Mouse (Mus musculus): ENCODE results near the gene Ptprg.

The Ptprg gene

DNA sequence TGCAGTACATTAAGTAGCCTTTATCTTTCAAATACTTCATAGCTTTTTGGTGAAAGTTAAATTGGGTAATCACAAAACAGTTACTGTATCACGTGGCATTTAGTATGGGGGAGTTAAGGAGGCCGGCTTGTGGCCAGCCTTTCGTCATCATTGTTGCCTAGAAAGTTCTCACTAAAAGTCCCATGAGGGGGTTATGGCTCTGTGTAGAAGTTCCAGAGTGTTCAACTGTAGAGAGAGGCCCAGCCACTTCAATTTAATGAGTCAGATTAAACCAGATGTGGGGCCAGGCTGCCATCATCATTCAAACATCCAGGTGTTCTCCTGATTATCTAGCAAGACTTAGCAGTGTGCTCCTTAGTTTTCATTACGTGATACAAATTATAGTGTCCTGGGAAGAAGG lies 613.9 kb downstream of the Ptprg start:
- no peak for DNase-seq

DNA sequence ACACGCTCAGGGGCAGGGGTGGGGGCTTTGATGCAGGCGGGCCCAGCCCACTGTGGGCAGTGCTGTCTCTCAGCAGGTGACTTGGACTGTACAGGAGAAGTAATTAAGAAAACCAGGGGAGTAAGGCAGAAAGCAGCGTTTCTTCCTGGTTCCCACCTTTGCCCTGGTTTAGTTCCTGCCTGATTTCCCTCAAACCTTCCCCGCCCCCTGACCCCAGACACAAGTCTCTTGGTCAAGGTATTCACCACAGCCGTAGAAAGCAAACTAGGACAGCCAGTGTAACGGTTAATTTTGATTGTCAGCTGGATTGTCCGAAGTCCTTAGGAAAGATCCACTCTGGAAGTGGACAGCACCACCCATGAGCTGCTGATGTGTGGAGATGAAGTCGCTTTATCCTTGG lies 614.3 kb downstream of the Ptprg start:
- no peak for DNase-seq

DNA sequence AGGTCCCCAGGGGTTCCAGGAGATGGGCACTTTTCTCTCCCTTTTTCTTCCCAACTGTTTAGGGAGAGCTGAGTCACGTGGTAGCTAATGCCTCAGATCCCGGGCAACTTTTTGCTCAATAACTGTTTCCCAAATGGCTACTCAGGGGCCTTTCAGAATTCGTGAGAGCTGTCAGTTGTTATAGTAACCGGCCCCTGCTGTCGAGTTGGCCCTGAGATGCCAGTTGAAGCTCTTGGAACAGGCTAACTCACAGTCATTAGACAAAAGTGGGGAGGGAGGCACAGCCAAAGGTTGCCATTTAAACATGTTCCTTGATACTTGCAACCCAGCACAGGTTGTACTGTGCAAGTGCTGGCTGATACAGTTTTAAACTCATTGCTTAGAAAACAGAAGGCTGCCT lies 624.1 kb downstream of the Ptprg start:
- no peak for DNase-seq

DNA sequence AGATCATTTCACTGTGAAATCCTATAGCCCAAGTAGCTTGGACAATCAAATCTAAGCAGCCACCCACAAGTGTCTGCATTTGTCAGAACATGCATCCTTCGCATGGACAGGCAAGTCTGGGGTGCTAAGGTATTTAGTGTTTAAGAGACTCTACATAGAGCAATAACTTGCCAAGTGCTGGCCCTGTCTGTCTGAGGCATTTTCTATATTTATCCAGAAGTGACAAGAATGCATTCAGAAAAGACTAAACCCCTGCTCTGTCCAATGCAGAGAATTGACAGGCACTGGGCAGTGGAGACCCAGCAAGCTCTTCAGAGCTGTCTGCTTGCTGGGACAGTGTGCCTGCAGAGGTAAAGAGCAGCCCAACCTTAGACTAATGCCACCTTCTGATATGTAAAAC lies 625.3 kb downstream of the Ptprg start:
- DNase-seq = no peak

DNA sequence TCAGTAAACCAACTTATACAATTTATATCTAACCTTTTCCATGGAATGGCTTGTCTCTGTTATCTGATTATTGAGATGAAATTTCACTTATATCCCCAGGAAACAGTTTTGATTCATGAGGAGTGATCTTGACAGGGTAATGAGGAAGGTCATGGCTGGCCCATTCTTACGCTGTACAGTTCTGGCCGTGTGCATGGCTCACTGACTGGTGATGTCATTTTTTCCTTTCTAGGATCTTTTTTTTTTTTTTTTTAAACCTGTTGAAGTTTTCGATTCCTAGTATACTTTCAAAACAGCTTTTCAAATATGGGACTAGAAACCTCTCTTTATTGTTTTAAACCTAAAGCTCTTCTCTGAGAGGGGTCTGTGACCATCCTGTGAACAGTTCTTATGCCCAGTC lies 626.8 kb downstream of the Ptprg start:
- no peak for DNase-seq

DNA sequence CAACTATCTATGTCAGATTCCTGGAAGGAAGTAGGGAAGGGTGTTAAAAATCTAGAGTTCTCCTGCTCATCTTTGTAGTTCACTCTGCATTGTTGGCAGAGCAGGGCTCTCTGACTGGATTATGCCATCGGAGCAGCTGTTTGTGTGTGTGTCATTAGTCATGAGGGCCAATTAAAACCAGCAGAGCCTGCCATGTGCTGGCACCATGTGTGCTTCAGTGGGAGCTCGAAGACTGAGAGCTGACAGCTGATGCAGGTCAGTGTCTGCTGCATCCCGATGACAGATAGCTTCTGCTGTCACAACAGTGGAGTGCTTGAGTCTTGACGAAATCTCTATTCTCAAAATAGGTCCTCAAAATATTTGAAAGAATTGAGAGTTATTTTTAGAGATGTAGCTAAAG lies 631.7 kb downstream of the Ptprg start:
- DNase-seq = no peak

DNA sequence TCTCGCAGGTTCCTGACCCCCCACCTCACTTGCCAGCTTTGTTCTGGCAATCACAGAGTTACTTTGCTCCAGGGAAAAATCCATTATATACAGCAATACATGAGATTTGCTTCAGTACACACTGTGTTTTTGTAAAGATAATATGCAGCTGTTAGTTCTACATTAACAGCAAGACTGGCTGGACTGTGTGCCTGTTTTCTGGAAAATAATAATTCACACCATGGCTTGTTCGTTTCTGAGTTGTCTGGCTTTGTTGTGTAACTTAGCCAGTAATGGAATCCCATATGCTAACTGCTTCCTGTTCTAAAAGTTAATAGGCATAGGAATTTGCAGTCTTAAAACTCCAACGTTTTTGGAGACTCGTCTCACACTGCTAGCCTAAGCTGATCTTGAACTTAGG lies 635.0 kb downstream of the Ptprg start:
- DNase-seq = no peak

DNA sequence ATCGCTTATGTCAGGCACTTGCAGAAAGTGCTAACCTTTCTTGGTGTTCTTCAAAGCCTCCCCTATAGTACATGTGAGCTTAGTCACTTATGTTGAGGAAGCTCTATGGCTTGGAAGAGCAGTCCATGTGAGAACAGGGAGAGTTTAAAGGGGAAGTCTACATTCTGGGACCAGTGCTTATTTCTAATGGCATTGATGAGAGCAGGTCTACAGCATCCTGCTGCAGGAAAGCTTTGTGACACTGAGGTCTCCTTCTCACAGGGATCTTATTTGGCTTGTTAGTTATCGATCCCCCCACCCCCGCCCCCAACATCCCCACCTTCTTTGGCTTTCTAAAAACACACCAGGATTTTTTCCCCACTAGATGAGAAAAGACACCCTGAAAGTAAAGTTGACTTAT lies 635.9 kb downstream of the Ptprg start:
- no peak for DNase-seq

DNA sequence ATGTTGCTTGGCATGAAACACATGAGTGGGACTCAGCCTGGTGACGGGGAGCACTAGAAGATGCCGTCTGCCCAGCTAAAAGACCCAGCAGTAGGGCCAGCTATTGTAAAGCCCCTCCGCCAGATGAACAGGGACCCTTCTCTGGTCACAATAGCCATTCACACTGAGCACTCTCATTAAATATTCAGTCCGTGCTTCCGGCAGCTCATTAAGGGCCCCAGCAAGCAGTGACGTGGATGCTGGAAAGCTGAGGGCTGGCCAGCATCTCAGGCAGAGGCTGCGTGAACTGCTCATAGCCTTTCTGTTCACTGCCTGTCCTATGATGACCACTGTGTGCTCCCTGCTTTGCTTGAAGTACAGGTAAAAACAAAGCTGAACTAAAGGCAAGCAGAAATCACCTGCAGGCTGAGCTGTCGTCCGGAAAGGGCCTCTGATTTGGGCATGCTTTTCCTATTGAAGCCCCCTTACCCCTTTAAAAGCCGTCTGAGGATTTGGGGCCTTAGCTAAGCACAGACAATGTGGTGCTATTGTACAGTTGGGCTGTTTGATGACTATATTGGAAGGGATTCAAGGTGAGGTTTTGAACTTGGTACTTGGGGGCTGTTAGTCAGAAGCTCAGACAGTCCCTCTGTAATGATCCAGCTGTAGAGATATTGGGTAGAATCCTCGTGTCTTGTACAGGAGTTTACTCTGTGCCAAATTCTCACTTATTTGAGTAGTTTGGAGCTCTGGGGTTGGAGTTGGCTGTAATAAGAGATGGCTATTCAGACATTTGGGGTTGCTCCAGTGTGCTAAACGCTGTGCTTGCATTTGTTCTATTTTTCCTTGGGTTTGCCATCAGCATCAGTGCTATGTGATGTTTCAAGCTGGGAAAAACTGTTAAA lies 636.6 kb downstream of the Ptprg start:
- DNase-seq = no peak

DNA sequence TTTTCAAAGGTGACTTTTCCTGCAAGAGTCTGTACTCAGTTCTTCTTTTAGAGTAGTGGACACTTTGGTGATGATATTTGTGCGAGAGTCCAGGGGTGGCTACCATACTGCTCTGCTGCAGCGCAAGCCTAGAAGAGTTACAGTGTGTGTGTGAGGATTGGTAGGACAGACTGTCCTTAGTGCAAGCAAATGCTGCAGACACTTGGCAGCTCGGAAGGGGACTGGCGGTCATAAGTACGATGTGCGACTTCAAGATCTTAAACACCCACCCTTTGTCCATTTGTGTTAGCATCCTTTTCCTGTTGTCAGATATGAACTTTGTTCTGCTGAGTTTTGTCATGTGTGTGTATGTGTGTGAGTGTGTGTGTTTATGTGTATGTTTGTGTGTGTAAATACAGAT lies 637.7 kb downstream of the Ptprg start:
- no peak for DNase-seq

DNA sequence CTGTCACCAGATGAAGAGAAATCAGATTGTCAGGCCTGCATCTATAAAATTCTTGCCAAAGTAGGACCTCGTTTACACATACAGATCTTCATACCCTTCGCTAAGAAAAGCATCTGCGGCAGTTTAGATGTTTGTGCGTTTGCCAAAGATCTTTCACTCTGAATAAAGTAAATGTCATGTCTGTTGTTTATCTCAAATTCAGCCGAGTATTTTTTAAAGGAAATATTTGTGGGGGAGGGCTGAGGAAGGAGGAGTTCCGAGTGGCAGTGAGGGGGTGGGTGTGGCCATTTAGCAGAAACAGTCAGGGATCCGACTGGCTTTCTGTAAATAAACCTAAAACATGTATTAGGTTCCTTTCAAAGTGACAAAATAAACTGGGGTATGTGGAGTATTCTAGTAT lies 645.4 kb downstream of the Ptprg start:
- DNase-seq = no peak

DNA sequence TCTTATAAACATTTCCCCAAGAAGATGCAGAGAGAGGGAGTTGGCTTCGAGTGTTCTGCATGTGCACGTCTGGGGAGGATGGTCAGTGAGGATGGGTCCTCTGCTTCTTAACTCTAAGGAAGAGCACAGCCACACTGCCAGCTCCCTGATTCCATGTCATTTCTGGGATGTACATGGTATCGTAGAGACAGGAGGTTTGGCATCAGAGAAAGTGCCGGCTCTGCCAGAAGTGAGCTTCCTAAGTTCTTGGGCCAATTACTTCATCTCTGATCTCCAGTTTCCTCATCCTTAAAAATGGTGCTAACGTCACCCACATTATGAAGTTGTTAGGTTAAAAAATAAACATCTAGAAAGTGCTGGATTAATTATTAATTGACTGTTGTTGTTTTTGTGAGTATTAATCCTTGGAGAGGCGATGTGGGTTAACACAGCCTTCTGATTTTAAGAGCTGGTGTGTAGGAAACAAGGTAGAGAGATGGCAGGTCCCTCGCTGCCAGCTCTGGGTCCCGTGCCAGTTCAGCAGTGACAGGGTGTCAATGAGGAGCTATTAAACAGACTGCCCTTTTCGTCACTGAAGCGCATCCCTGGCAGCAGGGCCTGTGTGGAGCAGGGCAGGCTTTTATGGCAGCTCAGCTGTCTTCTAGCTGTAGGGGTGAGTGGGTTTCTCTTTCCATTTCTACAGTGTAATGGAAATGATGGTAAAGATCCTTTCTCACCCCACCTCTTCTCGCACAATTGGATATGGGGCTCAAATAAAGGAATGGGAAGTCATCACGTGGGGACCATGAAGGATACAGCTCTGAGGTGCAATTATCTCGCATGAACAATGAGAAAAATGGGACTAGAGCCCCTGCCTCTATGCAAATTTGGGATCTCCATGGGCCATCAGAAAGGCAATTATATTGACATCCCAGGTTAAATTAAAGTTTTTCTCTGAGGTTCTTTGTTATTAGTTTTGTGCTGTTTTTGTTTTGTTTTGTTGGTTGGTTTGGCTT lies 646.9 kb downstream of the Ptprg start:
- DNase-seq = no peak

DNA sequence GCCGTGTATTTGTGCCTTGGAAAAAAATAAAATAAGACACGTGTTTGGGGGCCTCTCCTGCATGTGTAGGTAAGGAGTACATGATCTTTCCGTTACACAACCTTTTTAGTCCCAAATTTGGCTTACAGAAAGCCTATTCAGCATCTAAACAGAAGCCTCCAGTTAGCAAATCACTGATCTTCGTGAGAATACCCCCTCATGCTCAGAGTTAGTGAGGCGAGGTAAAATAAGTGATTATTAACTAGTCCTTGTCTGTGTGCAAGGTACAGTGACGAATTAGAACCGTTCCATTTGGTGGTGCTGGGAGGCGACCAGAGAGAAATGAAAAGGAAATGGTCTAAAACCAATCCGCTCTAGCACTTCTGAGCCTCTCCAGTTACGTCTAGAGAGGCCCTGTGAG lies 648.9 kb downstream of the Ptprg start:
- no peak for DNase-seq

DNA sequence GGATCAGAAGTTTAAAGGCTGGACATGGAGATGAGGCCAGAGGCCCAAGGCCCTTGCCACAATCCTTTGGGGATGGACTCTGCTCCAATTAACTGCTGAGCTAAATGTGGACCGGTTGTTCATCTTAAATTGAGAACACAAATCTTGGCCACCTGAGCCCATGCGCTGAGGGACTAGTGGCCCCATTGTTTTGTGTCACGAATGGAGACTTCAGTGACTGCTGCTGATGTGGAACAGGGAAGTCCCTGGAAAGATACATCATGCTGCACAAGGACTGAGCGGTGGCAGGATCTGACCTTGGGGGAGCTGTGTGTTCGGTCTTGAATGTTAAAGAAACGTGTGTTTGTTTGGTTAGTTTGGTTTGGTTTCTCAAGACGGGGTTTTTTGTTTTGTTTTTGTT lies 649.7 kb downstream of the Ptprg start:
- DNase-seq = no peak

DNA sequence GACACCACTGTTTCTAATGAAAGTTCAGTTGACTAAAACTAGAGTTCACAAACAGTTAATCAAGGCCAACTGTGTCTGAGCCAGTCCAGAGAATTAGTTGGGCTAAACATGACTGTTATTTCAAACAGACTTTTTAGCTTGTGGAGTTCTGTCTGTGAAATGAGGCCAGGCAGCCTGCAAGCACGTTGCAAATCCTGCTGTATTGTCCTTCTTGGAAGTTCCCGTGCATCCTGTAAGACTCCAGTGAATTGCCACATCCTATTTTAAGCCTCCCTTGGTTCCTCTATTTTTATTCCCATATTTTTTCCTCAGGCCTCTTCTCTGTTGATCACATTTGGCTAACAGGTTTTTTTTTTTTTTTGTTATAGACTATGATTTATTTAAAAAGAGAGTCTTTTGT lies 652.8 kb downstream of the Ptprg start:
- DNase-seq = no peak

DNA sequence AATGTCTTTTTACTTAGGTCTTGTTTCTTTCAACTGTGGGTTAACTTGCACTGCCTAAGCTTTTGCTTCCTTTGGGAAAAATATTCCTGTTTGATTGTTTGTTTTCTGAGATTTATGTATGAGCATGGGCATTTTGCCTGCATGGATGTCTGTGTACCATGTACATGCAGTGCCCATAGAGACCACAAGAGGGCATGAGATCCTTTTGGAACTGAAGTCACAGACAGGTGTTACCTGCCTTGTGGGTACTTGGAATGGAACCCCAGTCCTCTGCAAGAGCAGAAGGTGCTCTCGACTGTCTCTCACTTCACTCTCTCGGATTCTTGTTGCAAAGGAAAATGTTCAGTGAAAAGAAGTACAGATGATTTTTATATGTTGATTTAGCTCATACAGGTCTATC lies 655.2 kb downstream of the Ptprg start:
- peak; percentile 46 for DNase-seq

DNA sequence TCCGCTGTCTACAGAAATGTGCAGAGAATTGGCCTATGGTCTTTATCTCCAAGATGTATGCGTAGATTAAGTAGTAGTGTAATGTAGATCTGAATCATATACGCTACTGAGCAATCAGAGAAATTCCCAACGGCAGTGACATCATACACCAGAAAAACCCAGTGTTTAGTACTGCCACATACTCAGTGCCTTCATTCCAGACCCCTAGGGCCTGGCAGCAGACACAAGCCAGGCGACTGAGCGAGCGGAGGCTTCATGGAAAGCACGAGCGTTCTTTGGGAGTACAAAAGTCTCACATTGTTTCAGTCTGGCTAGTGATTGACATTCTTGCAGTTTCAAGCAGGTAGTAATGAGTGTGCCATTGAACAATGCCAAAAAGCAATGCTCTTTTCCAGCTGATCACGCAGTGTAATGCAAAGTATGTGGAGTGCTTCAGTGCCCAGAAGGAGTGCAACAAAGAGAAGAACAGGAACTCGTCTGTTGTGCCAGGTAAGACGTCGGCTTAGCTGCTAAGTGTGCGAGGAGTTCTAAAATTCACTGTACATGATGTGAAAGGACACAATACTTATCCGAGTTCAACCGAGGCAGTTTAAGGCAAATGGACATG lies 665.3 kb downstream of the Ptprg start:
- no peak for DNase-seq

DNA sequence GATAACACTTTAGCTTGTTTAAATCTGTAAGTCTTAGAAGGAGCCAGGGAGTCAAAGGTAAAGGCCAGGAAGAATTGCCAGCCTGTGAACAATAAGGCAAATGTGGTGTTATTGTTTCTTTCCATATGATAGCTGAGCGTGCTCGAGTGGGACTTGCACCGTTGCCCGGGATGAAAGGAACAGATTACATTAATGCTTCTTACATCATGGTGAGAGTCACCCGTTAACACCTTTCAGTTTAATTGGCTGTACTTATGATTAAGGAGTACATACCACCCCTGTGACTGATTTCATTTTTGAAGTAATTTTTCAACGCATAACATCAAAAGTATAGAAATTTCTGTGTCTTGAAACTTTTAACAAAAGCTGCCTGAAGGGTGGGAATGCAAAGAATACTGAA lies 666.5 kb downstream of the Ptprg start:
- no peak for DNase-seq

DNA sequence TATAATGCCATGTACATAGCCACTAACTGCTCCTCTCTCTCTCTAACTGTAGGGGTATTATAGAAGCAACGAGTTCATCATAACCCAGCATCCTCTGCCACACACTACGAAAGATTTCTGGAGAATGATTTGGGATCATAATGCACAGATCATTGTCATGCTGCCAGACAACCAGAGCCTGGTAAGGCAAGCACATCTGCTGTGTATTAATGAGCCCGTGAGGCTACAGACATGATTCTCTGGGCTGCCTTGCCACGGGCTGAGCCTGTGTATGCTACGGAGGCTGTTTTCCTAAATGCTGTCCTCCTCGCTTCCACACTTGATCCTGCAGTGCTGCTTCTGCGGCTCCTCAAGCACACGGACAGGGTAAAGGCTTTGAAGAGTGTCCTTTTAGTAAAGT lies 667.2 kb downstream of the Ptprg start:
- DNase-seq = no peak

DNA sequence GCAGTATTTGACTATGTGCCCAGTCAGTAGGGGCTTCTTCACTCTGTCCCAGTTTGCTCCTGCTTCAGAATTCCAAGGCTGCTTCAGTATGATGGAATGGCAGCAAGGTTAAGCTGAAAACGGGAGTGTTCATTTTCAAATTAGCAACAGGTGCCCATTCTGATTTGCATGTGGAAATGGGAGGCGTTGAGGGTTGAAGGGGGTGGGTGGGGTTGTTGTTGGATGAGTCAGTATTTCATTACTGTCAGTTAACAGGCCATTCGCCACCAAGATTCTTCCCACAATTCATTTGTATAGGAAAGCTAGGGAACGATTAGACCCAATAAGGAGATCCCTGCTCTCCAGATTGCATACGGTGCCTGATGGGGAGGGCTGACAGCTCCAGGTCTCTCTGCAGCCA lies 668.2 kb downstream of the Ptprg start:
- DNase-seq = no peak

DNA sequence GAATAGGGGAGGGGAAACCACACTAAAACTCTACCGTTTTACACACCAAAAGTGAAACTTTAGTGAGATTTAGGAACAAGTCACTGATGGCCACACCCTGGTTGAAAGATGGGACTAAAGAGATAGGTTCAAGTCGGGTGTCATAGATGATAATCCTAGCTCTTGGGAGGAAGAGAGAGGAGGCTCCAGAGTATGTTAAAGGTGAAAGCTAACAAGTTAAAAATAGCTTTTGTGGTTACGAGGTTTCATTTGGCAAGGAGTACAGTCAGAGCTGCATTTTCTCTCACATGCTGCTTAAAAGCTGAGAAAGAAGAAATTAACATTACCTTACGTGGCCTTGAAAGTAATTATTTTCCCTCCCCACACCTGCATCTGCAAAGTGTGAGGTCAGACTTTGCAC lies 690.4 kb downstream of the Ptprg start:
- DNase-seq = no peak

DNA sequence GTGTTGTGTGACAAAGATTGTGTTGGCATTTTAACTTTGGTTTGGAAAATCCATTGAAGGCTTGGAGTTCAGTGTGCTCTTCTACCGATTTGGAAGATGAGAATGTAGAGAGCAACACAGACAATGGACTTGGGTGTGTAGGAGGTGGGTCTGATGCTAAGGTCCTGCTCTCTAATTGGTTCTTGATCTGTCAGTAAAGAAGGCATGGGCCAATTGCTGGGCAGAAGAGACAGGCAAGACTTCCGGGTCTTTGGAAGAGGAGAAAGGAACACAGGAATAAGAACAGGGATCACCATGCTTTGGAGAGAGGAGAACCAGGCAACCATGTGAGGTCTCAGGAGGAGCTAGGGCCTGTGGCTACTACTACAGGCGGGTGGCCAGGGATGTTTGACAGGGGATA lies 722.7 kb downstream of the Ptprg start:
- no peak for DNase-seq

DNA sequence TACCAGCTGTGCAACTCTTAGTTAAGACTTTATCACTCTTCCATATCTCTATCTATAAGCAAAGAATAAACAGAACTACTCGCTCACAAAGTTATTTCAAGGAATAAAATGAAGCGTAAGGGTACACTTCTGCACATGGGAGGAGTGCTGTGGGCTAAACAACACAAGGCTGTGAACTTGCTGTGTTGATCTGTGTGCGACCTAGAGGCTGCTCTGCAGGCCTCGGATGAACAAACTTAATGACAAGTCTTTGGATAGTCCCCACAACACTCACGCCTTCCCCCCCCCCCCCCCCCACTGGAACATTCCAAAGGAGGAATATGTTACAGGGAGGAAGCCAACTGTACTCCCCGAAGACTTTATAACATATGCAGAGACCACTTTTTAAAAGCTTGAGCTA lies 730.3 kb downstream of the Ptprg start, which contains the start of gene Gm49355:
Gene Gm49355, plus strand, starts transcription at position 336 of the 400 bp plus-strand sequence.
- no peak for DNase-seq
